Mouse (Mus musculus) kidney, postnatal 0 days (tissue): ENCODE data around the gene Sde2. TPM values are rescaled to one million over a fixed set of nuclear protein-coding genes. Genes with fewer than 3 reads are reported as not detected.

ENCODE experiments used
- ATAC-seq: fragments of 200-750 bp; cut with Nextera tagmentation; replicated peaks from 2 replicates; pipeline ENCODE4 v1.8.0; 2017; ENCODE audit warnings: low read depth, moderate number of reproducible peaks, moderate TSS enrichment, moderate library complexity; ENCODE audit not compliant: low FRiP score
- DNase-seq: peaks from one replicate; pipeline ENCODE4 v3.0.0-alpha.2; 2016; ENCODE audit warnings: low spot score
- H3K27ac ChIP-seq: fragments of 300-500 bp; sonication (generic); 2 replicates; pipeline ENCODE4 v1.5.1; 2014; ENCODE audit warnings: mild to moderate bottlenecking
- H3K27me3 ChIP-seq: fragments of 300-500 bp; sonication (generic); 2 replicates; pipeline ENCODE4 v1.6.1; 2014; ENCODE audit warnings: low read length, mixed read lengths; ENCODE audit not compliant: insufficient read depth
- H3K36me3 ChIP-seq: fragments of 300-500 bp; sonication (generic); 2 replicates; pipeline ENCODE4 v1.6.1; 2014; ENCODE audit warnings: low read length, mixed read lengths; ENCODE audit not compliant: insufficient read depth
- H3K4me1 ChIP-seq: fragments of 300-500 bp; sonication (generic); replicated peaks from 2 replicates; pipeline ENCODE4 v1.6.1; 2014; ENCODE audit warnings: antibody characterized with exemption, low read length, mixed read lengths; ENCODE audit not compliant: insufficient read depth
- H3K4me2 ChIP-seq: fragments of 300-500 bp; sonication (generic); 2 replicates; pipeline ENCODE4 v1.6.1; 2014; ENCODE audit warnings: mild to moderate bottlenecking, low read length, moderate library complexity, mixed read lengths
- H3K4me3 ChIP-seq: fragments of 300-500 bp; sonication (generic); replicated peaks from 2 replicates; pipeline ENCODE4 v1.5.1; 2014; ENCODE audit warnings: low read depth, low read length
- H3K9ac ChIP-seq: fragments of 300-500 bp; sonication (generic); 2 replicates; pipeline ENCODE4 v1.6.1; 2014; ENCODE audit warnings: low read depth, low read length
- H3K9me3 ChIP-seq: fragments of 300-500 bp; sonication (generic); replicated peaks from 2 replicates; pipeline ENCODE4 v1.6.1; 2016; ENCODE audit warnings: low read length, inconsistent platforms, mixed read lengths
- CTCF ChIP-seq: IDR thresholded peaks from 2 replicates; pipeline ENCODE4 v1.5.1; 2016; ENCODE audit warnings: antibody characterized with exemption, low read depth, mild to moderate bottlenecking, moderate library complexity
- WGBS: fragments of 180-500 bp; shearing (Covaris S2); extraction: QIAGEN DNeasy Blood & Tissue Kit; methylation state at CpG from one replicate; pipeline ENCODE4 v1.1.7; 2014; 5-methylcytosine and 5-hydroxymethylcytosine counted together
- polyA plus RNA-seq: library from polyadenylated mRNA; unstranded; fragments of >200 nt; fragmentation: Nextera tagmentation; extraction: Ambion mirVana; gene quantifications from 2 replicates; pipeline ENCODE4 v1.2.1, GENCODE M21; 2015

Sde2 gene
- polyA plus RNA-seq, 1 experiment from 2014 or later, result 25.6 TPM

DNA sequence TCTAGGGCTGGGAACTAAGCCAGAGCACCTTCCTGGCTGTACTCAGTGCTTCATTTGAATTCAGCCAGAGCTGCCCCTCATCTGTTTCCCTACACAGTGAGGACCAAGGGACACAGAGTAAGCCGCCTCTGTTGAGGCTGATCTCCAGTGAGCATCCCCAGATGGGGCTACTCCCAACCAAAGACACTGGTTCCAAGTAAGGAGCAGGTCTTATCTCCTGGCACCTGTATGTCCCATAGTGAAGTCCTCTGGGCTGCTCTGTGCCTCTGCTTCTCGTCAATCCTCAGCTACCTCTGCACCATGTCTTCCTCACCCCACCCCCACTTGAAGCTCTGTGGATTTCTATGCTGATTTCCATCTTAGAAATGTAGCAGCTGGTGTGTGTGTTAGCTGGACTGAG is 32.9 kb upstream of the Sde2 start:
- Histone ChIP-seq H3K4me2 (no peak overlapping the region), H3K36me3 (no peaks in the 10 kb centered on the region), H3K9me3 (no peaks in the 10 kb centered on the region), H3K27ac (no peak overlapping the region), H3K4me1 (peaks cover 7% of the 10 kb centered on the region; the same call in 1 of the 2 replicates), H3K27me3 (no peaks in the 10 kb centered on the region), H3K9ac (no peak overlapping the region), H3K4me3 (no peak overlapping the region)
- no peak for TF ChIP-seq CTCF
- DNase-seq, result no peak
- no peak for ATAC-seq
- 77% methylated on average over 2 of the region's 2 CpGs for WGBS

DNA sequence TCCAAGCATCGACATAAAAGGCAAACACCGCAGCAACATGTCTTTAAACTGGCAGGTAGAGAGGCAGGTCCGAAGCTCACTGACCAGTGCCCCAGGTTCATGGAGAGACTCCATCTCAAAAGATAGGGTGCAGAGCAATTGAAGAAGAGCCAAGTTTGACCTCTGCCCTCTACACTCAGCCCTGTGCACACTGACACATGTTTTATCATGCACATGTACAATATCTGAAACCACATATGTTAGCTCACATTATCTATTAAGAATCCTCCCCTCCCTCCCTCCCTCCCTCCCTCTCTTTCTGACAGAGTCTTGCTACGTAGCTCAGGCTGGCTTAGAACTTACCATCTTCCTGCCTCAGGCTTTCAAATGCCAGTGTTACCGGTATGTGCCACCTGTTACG is 29.8 kb upstream of the Sde2 start:
- no peak for TF ChIP-seq CTCF
- Histone ChIP-seq H3K4me3 (no peak overlapping the region), H3K9ac (no peak overlapping the region), H3K4me2 (no peak overlapping the region), H3K9me3 (no peaks in the 10 kb centered on the region), H3K27me3 (no peaks in the 10 kb centered on the region), H3K27ac (no peak overlapping the region), H3K36me3 (no peaks in the 10 kb centered on the region), H3K4me1 (no peaks in the 10 kb centered on the region)
- no peak for DNase-seq
- 90% methylated on average over 6 of the region's 6 CpGs for WGBS
- no peak for ATAC-seq

DNA sequence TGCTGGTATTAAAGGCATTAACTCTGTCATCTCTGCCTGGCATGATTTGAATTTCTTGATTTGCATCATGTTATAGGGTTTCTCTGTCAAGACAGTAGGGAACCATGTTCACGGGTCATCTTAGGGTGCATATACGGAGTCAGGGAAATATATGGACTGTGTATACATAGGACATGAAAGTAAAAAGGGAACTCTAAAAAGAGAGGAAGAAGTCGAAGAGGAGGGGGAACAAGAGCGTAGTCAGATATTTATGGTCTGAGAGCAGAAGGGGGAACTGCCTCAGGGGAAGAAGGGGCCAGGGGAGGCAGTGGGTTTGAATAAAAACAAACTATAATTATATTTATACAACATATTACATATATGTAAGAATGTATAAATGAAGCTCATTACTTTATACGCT is 28.7 kb upstream of the Sde2 start:
- ATAC-seq, result no peak

DNA sequence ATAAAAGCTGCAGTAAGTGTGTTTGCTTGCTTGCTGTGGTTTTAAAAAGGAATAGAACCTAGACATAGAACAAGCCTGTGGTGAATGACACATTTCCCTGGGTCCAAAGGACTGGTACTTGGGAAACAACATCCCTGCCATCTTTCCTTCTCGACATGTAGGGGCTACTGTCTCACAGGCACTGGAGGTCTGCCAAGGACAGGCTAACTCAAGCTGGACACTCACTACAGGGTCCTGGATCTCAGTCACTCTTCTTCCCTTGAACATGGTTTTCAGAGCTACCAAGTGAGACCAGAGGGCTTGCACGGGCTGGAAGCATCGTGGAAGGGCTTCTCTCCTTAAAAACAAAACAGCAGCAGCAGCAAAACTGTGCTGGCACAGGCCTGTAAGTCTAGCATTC is 27.2 kb upstream of the Sde2 start:
- Histone ChIP-seq H3K27ac (no peak overlapping the region), H3K36me3 (no peaks in the 10 kb centered on the region), H3K4me1 (no peaks in the 10 kb centered on the region), H3K9me3 (no peaks in the 10 kb centered on the region), H3K27me3 (no peaks in the 10 kb centered on the region), H3K9ac (no peak overlapping the region), H3K4me3 (no peak overlapping the region), H3K4me2 (no peak overlapping the region)
- no peak for ATAC-seq
- DNase-seq, result no peak
- no peak for TF ChIP-seq CTCF
- 82% methylated on average over 3 of the region's 3 CpGs for WGBS

More for the DNA sequence above, 28.7 kb upstream of the Sde2 start:
- TF ChIP-seq CTCF, result no peak
- Histone ChIP-seq H3K4me2 (no peak overlapping the region), H3K27me3 (no peaks in the 10 kb centered on the region), H3K36me3 (no peaks in the 10 kb centered on the region), H3K9ac (no peak overlapping the region), H3K4me1 (no peaks in the 10 kb centered on the region), H3K4me3 (no peak overlapping the region), H3K27ac (no peak overlapping the region), H3K9me3 (no peaks in the 10 kb centered on the region)
- WGBS, result 84% methylated on average over 5 of the region's 5 CpGs
- DNase-seq, result no peak

DNA sequence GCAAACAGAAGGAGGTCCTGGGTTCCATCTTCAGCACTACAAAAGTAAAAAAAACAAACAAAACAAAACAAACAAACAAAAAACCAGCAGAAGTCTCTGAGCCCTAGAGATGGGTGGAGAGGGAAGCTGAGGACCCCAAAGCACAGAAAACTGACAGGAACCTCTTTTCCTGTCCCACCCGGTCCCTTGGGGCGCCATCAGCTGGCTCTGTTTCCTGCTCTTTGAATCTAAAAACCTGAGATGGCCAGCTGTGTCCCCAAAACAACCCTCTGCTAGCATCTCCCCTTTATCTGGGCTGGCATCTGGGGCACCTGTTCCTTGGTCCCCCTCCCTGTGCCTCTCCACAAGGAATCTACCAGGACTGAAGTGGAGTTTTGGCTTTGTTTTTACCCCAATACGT is 26.2 kb upstream of the Sde2 start:
- 0 out of 2 replicates have a peak, but pooled peaks cover 2% of the 10 kb centered on the region for H3K4me1 ChIP-seq
- TF ChIP-seq CTCF, result no peak
- WGBS, result 66% methylated on average over 3 of the region's 3 CpGs
- H3K27ac ChIP-seq, result no peak overlapping the region
- no peaks in the 10 kb centered on the region for H3K27me3 ChIP-seq
- H3K4me2 ChIP-seq, result no peak overlapping the region
- no peaks in the 10 kb centered on the region for H3K9me3 ChIP-seq
- DNase-seq (no peak), ATAC-seq (no peak)
- H3K4me3 ChIP-seq, result no peak overlapping the region
- H3K36me3 ChIP-seq, result no peaks in the 10 kb centered on the region
- no peak overlapping the region for H3K9ac ChIP-seq

DNA sequence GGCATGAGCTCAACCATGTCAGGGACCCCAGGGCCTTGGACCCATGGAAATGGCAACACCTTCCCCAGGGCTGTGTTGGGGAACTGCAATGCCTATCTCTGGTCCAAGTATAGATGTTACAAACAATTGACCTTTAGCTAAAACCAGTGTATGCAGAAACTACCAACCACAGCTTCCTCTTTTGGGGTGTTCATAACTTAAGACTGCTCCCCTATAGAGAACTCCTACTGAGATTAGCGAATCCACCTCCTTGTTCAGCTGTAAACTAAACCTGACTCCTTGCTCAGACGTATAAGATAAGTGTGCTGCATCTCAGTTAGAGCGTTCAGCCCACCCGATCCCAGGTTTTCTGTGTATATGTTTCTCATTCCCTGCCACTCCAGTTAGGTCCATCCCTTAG is 24.3 kb upstream of the Sde2 start:
- no peaks in the 10 kb centered on the region for H3K27me3 ChIP-seq
- no peaks in the 10 kb centered on the region for H3K9me3 ChIP-seq
- ATAC-seq (no peak), DNase-seq (no peak)
- no peak overlapping the region for H3K27ac ChIP-seq
- 95% methylated on average over 4 of the region's 4 CpGs for WGBS
- H3K9ac ChIP-seq, result no peak overlapping the region
- no peaks in the 10 kb centered on the region for H3K36me3 ChIP-seq
- H3K4me1 ChIP-seq, result peaks cover 8% of the 10 kb centered on the region; the same call in 1 of the 2 replicates
- no peak overlapping the region for H3K4me3 ChIP-seq
- no peak overlapping the region for H3K4me2 ChIP-seq
- no peak for TF ChIP-seq CTCF

DNA sequence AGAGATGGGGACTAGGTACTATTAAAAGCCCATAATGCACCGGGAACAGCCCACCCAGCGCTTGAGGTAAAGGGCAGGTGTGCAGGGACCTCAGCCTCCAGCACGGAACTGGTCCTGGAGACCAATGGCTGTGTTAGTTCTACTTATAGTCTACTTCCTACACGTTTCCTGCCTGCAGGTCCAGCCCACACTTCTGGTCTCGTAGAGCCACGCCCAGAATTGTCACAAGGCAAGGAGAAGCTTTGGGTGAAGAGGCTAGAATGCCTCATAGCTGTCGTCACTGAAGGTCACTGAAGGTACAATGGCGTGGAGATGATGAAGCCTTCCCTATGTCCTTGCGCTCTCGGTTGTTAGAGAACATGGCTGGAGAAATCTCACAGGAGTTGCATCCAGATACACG is 21.2 kb upstream of the Sde2 start:
- no peak overlapping the region for H3K27ac ChIP-seq
- no peaks in the 10 kb centered on the region for H3K9me3 ChIP-seq
- TF ChIP-seq CTCF, result no peak
- 74% methylated on average over 11 of the region's 11 CpGs for WGBS
- no peak overlapping the region for H3K4me3 ChIP-seq
- DNase-seq (no peak), ATAC-seq (no peak)
- no peak overlapping the region for H3K9ac ChIP-seq
- no peaks in the 10 kb centered on the region for H3K27me3 ChIP-seq
- no peak overlapping the region for H3K4me2 ChIP-seq
- H3K36me3 ChIP-seq, result no peaks in the 10 kb centered on the region
- peaks cover 8% of the 10 kb centered on the region; the same call in 1 of the 2 replicates for H3K4me1 ChIP-seq
